Mouse (Mus musculus) MEL (cell line): ENCODE results near the gene Ston2.

Experiments
- BHLHE40 ChIP-seq: IDR thresholded peaks from 2 replicates; pipeline ENCODE4 v1.6.1; 2012; ENCODE audit warnings: low read depth, mild to moderate bottlenecking, inconsistent platforms, low read length, improper control_type of control experiment, borderline replicate concordance
- CHD2 ChIP-seq: IDR thresholded peaks from 2 replicates; pipeline ENCODE4 v1.6.1; 2011; ENCODE audit warnings: low read length, improper control_type of control experiment
- CTCF ChIP-seq, 3 experiments: IDR thresholded peaks in 2 of 3; conservative IDR thresholded peaks in 1 of 3; 2 replicates each; pipeline ENCODE4 v1.5.1; 2011 to 2012; ENCODE audit warnings: low read length in 3 of 3, low read depth in 2 of 3, mild to moderate bottlenecking in 2 of 3, improper control_type of control experiment in 1 of 3, inconsistent platforms in 1 of 3, mixed read lengths in 1 of 3, moderate library complexity in 1 of 3; ENCODE audit not compliant: control insufficient read depth in 1 of 3, insufficient read depth in 1 of 3, poor library complexity in 1 of 3, severe bottlenecking in 1 of 3
- EP300 ChIP-seq, 2 experiments: IDR thresholded peaks; 2 replicates each; pipeline ENCODE4 v1.6.1; 2011; ENCODE audit warnings: improper control_type of control experiment in 2 of 2, low read length in 2 of 2, low read depth in 1 of 2, mild to moderate bottlenecking in 1 of 2
- JUND ChIP-seq: IDR thresholded peaks from 2 replicates; pipeline ENCODE4 v1.6.1; 2011; ENCODE audit warnings: low read depth, mild to moderate bottlenecking, improper control_type of control experiment, low read length
- KAT2A ChIP-seq: conservative IDR thresholded peaks from 2 replicates; pipeline ENCODE4 v1.6.1; 2012; ENCODE audit warnings: low read depth, low read length, improper control_type of control experiment, inconsistent platforms
- MAX ChIP-seq: IDR thresholded peaks from 2 replicates; pipeline ENCODE4 v1.6.1; 2011; ENCODE audit warnings: low read length, improper control_type of control experiment
- POLR2A ChIP-seq, 2 experiments: IDR thresholded peaks; 2 replicates each; pipeline ENCODE4 v1.6.1; 2011 to 2012; ENCODE audit warnings: low read length in 2 of 2, mild to moderate bottlenecking in 2 of 2, control low read depth in 1 of 2, improper control_type of control experiment in 1 of 2, low read depth in 1 of 2, moderate library complexity in 1 of 2; ENCODE audit not compliant: control insufficient read depth in 1 of 2, insufficient read depth in 1 of 2, poor library complexity in 1 of 2
- RAD21 ChIP-seq: IDR thresholded peaks from 2 replicates; pipeline ENCODE4 v1.6.1; 2011; ENCODE audit warnings: mild to moderate bottlenecking, low read depth, low read length, improper control_type of control experiment
- TAL1 ChIP-seq: IDR thresholded peaks from 2 replicates; pipeline ENCODE4 v1.6.1; 2012; ENCODE audit warnings: mild to moderate bottlenecking, inconsistent platforms, low read length, moderate library complexity, mixed read lengths

GRCm38 (mm10) chr12:91590716-91591115 lies 197.5 kb downstream of the Ston2 start:
- TF ChIP-seq MAX (no peak), TAL1 (no peak), CTCF (IDR thresholded peaks at IDR 0.05 in 2 of 3, conservative IDR thresholded peaks at IDR 0.05 in 1 of 3; ENCODE audit: control insufficient read depth in 1 of 3, insufficient read depth in 1 of 3, low read depth in 2 of 3, low read length in 3 of 3, poor library complexity in 1 of 3, severe bottlenecking in 1 of 3) (no peak), CHD2 (no peak), POLR2A (IDR thresholded peaks at IDR 0.05; ENCODE audit: control insufficient read depth in 1 of 2, insufficient read depth in 1 of 2, low read depth in 1 of 2, low read length in 2 of 2, poor library complexity in 1 of 2) (no peak), EP300 (IDR thresholded peaks at IDR 0.05; ENCODE audit: low read depth in 1 of 2, low read length in 2 of 2) (no peak), KAT2A (no peak), BHLHE40 (no peak), JUND (no peak), RAD21 (no peak)
